Mouse (Mus musculus) thymus, postnatal 36 days (tissue): ENCODE data around the gene Klhl2.

Experiments used
- DNase-seq, 2 experiments: peaks; one replicate each; pipeline ENCODE4 v3.0.0; 2022; ENCODE audit warnings: mixed read lengths in 2 of 2

The Klhl2 gene

DNA sequence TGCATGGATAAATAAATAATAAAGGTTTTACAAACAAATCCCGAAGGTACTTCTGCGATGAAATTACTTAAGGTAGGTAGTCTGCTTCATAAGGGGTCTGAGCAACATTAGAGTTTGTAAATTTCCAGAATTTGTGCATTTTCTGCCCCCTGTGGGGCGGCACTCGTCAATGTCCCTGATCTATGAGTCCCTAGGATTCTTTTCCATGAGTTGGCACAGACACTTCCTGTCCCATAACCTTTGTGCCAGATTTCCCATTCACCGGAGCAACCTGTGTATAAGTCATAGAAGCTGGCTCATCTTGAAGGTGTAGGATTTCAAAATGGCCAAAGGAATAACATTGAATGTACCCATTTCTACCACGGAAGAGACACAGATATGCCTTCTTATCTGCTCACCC, 159.5 kb downstream of the Klhl2 start:
- no peak for DNase-seq
